ENCODE assay signal across 14 mouse cellular contexts in genomic region chr10:95445104-95446056, GRCm38 (mm10). TPM values are rescaled to one million over a fixed set of nuclear protein-coding genes. Genes with fewer than 3 reads are reported as not detected.
DNase-seq lines count a peak whose midpoint lies in the region; ATAC-seq and TF ChIP-seq lines count a peak whose summit lies in the region.
"Had no signal": no experiment of that assay in that cellular context is flagged by ENCODE, and none has a peak within 500 bp of the region (broad histone marks: within the 10 kb centered on the region; RNA-seq: fewer than 3 reads in every experiment).

No protein-coding gene starts in this region.

- H3K9ac ChIP-seq in forebrain, postnatal 0 days, result no peak overlapping the region
- no peak overlapping the region for H3K9ac ChIP-seq in forebrain, embryonic 16.5 days (replicated peaks; ENCODE audit: low read depth, low read length)
- H3K9ac ChIP-seq in forebrain, embryonic 13.5 days, result no peak overlapping the region
- H3K9ac ChIP-seq: liver, embryonic 14.5 days; midbrain, embryonic 13.5 days had no signal

- no peaks in the 10 kb centered on the region for H3K36me3 ChIP-seq in forebrain, postnatal 0 days (ENCODE audit: insufficient read depth)
- no peaks in the 10 kb centered on the region for H3K36me3 ChIP-seq in forebrain, embryonic 16.5 days (ENCODE audit: control insufficient read depth, insufficient read depth)
- no peaks in the 10 kb centered on the region for H3K36me3 ChIP-seq in forebrain, embryonic 13.5 days (ENCODE audit: poor library complexity, severe bottlenecking)
- H3K36me3 ChIP-seq: midbrain, embryonic 13.5 days had no signal

- ATAC-seq in forebrain, postnatal 0 days, result no peak
- no peak for ATAC-seq in forebrain, embryonic 16.5 days
- no peak for ATAC-seq in forebrain, embryonic 13.5 days
- ATAC-seq: intestine, embryonic 16.5 days; midbrain, embryonic 13.5 days had no signal

- no peaks in the 10 kb centered on the region for H3K9me3 ChIP-seq in forebrain, postnatal 0 days (ENCODE audit: low read length)
- H3K9me3 ChIP-seq in forebrain, embryonic 16.5 days (ENCODE audit: control insufficient read depth, low read length), result no peaks in the 10 kb centered on the region
- no peaks in the 10 kb centered on the region for H3K9me3 ChIP-seq in forebrain, embryonic 13.5 days (replicated peaks)
- H3K9me3 ChIP-seq: midbrain, embryonic 13.5 days had no signal

- H3K27me3 ChIP-seq in forebrain, postnatal 0 days (ENCODE audit: insufficient read depth, low read length), result no peaks in the 10 kb centered on the region
- no peaks in the 10 kb centered on the region for H3K27me3 ChIP-seq in forebrain, embryonic 16.5 days (replicated peaks; ENCODE audit: control insufficient read depth, insufficient read depth, low read length)
- H3K27me3 ChIP-seq in forebrain, embryonic 13.5 days, result no peaks in the 10 kb centered on the region
- H3K27me3 ChIP-seq: midbrain, embryonic 13.5 days had no signal

- no peak for TF ChIP-seq POLR2A in lung, adult 2 months (IDR thresholded peaks at IDR 0.05; ENCODE audit: borderline replicate concordance, extremely low read depth, low read depth, low read length)

- DNase-seq in forebrain, postnatal 0 days, result peak; percentile 15
- peak; percentile 5 to 16 for DNase-seq in lung, adult 18-20 months
- no peak for DNase-seq in lung, adult 2 months
- DNase-seq in heart, postnatal 4 days, result peak; percentile 70
- DNase-seq in skeletal muscle tissue, adult 2 months (ENCODE audit: low read depth, low spot score), result peak; percentile 34
- DNase-seq in left cerebral cortex, adult 11 months (ENCODE audit: low spot score), result no peak
- DNase-seq: adrenal gland, adult 8-10 months; right cerebral cortex, postnatal 25 days had no signal

- TF ChIP-seq CTCF in forebrain, postnatal 0 days (IDR thresholded peaks at IDR 0.05; ENCODE audit: low read depth), result no peak
- TF ChIP-seq CTCF in lung, adult 2 months (IDR thresholded peaks at IDR 0.05; ENCODE audit: insufficient read depth, low read length), result no peak

- H3K4me1 ChIP-seq in forebrain, postnatal 0 days (ENCODE audit: insufficient read depth), result no peaks in the 10 kb centered on the region
- no peaks in the 10 kb centered on the region for H3K4me1 ChIP-seq in forebrain, embryonic 16.5 days (replicated peaks; ENCODE audit: control insufficient read depth, insufficient read depth, low read length)
- H3K4me1 ChIP-seq in lung, adult 2 months (ENCODE audit: control insufficient read depth, insufficient read depth, low read length), result no peaks in the 10 kb centered on the region
- H3K4me1 ChIP-seq in forebrain, embryonic 13.5 days, result no peaks in the 10 kb centered on the region
- H3K4me1 ChIP-seq: midbrain, embryonic 13.5 days had no signal

- no peak overlapping the region for H3K4me3 ChIP-seq in forebrain, postnatal 0 days (ENCODE audit: low read depth, low read length)
- no peak overlapping the region for H3K4me3 ChIP-seq in forebrain, embryonic 16.5 days (replicated peaks; ENCODE audit: low read length)
- no peak overlapping the region for H3K4me3 ChIP-seq in lung, adult 2 months (replicated peaks; ENCODE audit: extremely low read depth, low read depth, low read length)
- no peak overlapping the region for H3K4me3 ChIP-seq in forebrain, embryonic 13.5 days
- H3K4me3 ChIP-seq: left cerebral cortex, adult 2 months; midbrain, embryonic 13.5 days had no signal

- no peak overlapping the region for H3K27ac ChIP-seq in forebrain, postnatal 0 days (ENCODE audit: low read depth, low read length)
- H3K27ac ChIP-seq in forebrain, embryonic 16.5 days (ENCODE audit: low read length), result no peak overlapping the region
- no peak overlapping the region for H3K27ac ChIP-seq in forebrain, embryonic 13.5 days
- H3K27ac ChIP-seq: left cerebral cortex, adult 2 months; liver, embryonic 14.5 days; midbrain, embryonic 13.5 days had no signal

- 77% methylated on average over 18 of the region's 18 CpGs for WGBS in forebrain, postnatal 0 days
- 81% methylated on average over 18 of the region's 18 CpGs for WGBS in forebrain, embryonic 16.5 days
- 63% methylated on average over 18 of the region's 18 CpGs for WGBS in lung, adult 2 months
- 87% methylated on average over 18 of the region's 18 CpGs for WGBS in forebrain, embryonic 13.5 days

- no peak overlapping the region for H3K4me2 ChIP-seq in forebrain, postnatal 0 days (ENCODE audit: low read depth)
- no peak overlapping the region for H3K4me2 ChIP-seq in forebrain, embryonic 16.5 days (ENCODE audit: low read length)
- H3K4me2 ChIP-seq in forebrain, embryonic 13.5 days, result no peak overlapping the region
- H3K4me2 ChIP-seq: midbrain, embryonic 13.5 days had no signal

RNA-seq across cellular contexts. Expression of gene Socs2, which starts 28.4 kb away (rescaled TPM):
- total RNA-seq in forebrain, postnatal 0 days (2014; rRNA removed), result 80.7 and 93.0 TPM in 2 replicates
- 136 and 154 TPM in 2 replicates for polyA plus RNA-seq in forebrain, postnatal 0 days (2015; fragmentation: Nextera tagmentation; extraction: Ambion mirVana)
- polyA plus RNA-seq in forebrain, embryonic 16.5 days (2015; fragmentation: Nextera tagmentation; extraction: Ambion mirVana), result 145 and 161 TPM in 2 replicates
- 83.1 and 140 TPM in 2 replicates for polyA plus RNA-seq in lung, adult 2 months (2012; rRNA removed)
- 100 to 1,000 TPM; 114 to 125 TPM for total RNA-seq in heart, postnatal 4 days (2021)
- 91.6 and 97.8 TPM in 2 replicates for polyA plus RNA-seq in forebrain, embryonic 13.5 days (2015; fragmentation: Nextera tagmentation; extraction: Ambion mirVana)

RNA-seq across cellular contexts. Expression of gene Mrpl42, which starts 56.4 kb away (rescaled TPM):
- total RNA-seq in forebrain, postnatal 0 days (2014; rRNA removed), result 84.9 and 88.8 TPM in 2 replicates
- 249 and 300 TPM in 2 replicates for polyA plus RNA-seq in forebrain, postnatal 0 days (2015; fragmentation: Nextera tagmentation; extraction: Ambion mirVana)
- 220 and 229 TPM in 2 replicates for polyA plus RNA-seq in forebrain, embryonic 16.5 days (2015; fragmentation: Nextera tagmentation; extraction: Ambion mirVana)
- polyA plus RNA-seq in lung, adult 2 months (2012; rRNA removed), result 39.3 and 80.6 TPM in 2 replicates
- total RNA-seq in heart, postnatal 4 days (2021), result 100 to 1,000 TPM; 284 to 300 TPM
- 303 and 331 TPM in 2 replicates for polyA plus RNA-seq in forebrain, embryonic 13.5 days (2015; fragmentation: Nextera tagmentation; extraction: Ambion mirVana)

Comparison
In these comparisons a context has a peak if more than half of its experiments do, and no peak if none do; other contexts are left out.
1. DNase-seq: peak in forebrain, postnatal 0 days (single experiment), lung, adult 18-20 months (2 of 2), heart, postnatal 4 days (single experiment) and skeletal muscle tissue, adult 2 months (single experiment); none in lung, adult 2 months (single experiment) and left cerebral cortex, adult 11 months (single experiment).